Mouse (Mus musculus) CD4-positive helper T cell, adult 2 months (primary cell): Measurements from ENCODE around the gene Pax7.

Experiments
- DNase-seq: peaks from one replicate; pipeline ENCODE4 v3.0.0-alpha.2; 2012; ENCODE audit warnings: low read depth, missing footprints, low spot score

Gene Pax7

DNA sequence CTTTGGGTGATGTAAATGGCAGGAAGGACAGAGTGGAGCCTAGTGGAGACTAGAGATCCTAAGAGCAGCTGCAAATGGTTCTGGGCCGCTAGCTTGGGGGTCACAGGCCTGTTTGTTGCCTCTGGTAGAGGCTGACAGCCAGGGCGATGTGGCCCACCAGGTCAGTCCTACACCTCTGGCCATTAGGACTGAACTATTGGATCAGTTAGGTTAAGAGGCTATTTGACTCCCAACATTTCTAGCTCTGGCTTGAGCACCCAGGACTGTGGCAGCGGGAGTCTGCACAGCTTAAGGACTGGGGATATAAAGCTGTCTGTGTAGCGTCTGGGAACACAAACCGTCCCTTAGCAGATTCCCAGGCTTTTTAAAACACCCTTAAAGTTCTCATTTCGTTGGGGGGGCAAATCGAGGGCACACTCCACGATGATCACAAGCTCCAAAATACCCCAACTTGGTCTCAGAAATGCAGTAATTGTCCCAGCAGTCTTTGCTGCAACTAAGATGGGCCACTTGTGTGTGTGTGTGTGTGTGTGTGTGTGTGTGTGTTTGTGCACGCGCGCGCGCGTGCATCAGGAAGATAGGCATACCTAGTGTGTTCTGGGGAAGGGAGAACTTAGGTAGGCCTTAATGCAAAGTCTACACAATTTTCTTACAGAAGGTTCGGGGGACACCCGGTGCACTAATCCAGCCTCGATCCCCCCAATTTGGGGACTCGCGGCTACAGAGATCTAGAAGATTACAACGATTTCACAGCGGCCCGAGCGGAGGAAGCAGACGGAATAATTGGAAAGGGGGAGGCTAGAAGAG lies 2.5 kb downstream of the Pax7 start:
- no peak for DNase-seq

DNA sequence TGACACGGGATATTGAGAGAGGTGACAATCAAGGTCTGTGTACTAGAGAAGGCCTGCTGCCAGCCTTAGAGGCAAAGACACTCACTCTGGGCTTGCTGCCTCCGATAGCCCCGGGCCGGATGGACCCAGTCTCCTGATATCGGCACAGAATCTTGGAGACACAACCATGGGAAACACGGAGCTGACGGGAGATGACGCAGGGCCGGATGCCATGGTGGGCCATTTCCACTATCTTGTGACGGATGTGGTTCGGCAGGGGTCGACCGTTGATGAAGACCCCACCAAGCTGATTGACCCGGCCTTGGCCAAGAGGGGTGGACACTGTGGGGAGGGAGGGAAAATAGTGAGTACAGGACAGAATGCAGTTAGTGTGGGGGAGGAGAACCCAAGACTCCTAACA lies 3.3 kb downstream of the Pax7 start:
- DNase-seq = no peak

DNA sequence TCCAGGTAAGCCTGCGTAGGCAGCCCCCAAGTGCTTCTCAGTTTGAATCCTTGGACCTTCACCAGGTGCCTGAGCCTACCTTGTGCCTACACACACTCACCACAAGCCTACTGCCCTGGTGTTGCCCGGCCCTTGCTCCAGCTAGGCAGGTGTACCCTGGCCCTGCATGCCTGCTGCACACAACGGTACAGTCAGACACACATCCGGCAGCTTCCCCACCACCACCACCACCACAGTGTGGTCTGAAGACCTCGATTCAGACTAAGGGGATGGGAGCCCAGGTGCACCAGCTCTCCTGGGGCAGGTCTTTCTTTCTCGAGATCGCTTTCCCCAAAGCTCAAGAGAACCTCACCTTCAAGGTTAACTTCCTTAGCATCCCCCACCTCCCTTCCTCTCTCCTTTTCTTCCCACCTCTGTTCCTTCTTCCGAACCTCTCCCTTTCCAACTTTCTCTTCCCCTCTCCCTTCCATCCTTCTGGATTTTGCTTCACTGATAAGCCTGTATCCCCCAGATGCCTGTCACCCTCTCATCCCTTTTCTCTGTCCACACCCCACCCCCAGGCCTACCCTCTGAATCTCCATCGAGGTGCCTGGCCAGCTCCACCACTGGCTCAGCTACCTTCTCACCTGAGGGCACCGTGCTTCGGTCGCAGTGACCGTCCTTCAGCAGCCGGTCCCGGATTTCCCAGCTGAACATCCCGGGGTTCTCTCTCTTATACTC lies 4.3 kb downstream of the Pax7 start:
- no peak for DNase-seq

DNA sequence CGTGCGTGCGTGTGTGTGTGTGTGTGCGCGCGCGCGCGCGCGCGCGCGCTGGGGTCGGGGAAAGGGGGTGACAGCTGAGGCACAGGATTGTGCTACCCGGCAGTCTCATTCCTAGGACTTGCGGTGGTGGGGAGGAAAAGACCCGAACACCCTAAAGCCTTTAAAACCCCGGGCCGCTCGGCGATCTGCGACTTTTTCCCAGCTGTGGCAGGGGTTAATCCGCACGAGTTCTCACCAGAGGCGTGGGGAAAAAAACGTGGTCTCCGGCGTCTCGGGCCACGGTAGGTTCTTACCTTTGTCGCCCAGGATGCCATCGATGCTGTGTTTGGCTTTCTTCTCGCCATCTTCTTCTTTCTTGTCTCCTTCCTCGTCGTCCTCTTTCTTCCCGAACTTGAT lies 5.0 kb downstream of the Pax7 start:
- DNase-seq = no peak

DNA sequence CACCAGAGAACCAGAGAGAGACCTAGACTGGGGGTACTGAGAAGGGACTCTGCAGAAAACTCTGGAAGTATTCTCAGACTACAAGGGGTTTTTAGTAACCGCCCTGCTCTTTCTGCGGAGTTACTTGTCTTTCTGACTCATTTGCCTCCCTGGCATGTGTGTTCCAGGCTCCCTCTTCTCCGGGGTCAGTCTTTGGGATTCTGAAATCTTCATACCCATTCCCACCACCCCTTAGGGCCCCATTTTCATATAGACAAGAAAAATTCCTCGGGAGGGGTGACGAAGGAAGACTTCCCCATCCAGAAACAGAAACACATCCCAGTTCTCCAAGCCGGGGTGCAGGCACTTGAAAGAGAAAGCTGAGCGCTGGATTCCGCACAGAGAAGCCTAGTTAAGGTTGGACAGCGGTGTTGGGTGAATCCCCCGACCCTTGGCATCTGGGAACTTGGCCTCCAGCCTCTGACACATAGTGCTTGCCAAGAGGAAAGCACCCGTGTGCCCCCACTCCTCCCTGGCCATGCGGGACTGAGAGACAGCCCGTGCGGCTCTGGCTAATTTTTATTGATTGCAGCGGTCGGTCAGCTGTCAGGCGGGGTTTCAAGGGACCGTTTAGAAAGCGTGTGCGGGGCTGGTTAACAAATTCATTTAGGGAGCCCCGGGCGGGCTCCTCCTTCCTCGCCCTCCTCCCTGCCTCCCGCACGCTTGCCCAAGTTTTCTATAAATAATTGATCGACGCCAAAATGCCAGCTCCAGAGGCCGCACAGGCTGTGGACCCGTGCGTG lies 5.6 kb downstream of the Pax7 start:
- DNase-seq = no peak

DNA sequence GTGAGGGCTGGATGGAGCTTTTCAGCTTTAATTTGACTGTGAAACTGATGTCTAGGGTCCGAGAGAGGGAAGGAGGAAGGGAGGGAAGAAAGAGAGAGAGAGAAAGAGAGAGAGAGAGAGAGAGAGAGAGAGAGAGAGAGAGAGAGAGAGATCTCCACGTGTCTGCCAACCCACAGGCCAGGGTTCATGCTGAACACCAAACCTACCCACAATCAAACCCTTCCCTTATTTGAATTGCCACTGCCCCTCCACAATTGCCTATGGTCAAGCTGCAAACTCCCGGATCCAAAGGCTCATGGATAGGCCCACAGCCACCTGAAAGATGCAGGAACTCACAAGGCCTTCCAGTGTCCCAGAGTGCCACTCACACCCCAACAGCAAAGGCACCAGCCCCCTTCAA lies 7.1 kb downstream of the Pax7 start:
- no peak for DNase-seq

DNA sequence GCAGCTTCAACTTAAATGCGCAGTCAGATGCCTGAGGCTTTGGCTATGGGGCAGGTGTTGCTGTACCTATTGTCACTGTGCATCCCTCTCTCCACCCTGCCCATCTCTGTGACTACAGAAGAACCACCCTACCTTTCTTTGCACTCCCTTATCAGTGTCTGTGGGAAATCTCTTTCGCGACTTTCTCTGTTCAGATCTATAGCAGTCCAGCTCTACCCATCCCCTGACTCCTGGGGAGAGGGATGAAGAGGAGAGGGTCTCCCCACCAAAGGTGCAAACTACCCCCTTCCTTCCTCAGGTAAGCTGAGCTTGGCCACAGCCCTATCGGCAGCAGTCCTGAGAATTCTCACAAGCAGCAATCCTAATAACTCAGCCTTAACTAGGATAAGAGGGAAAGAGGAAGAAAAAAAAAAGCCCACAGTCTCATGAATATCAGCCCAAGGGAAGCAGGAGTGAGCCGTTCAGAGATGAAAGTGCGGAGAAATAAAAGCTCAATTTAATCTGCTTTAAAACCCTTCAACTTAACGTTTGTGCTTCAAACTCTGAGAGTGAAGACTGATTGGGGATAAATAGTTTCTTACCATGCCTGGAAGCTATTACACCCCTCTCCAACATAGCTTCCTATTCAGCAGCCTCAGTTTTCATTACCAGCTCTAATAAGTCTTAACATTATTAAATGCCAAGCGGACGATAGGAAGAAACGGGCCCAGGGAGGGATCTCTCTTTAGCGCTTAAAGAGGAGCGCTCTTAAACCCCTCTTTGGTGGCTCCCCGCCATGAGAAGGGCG lies 7.8 kb downstream of the Pax7 start:
- DNase-seq = no peak

DNA sequence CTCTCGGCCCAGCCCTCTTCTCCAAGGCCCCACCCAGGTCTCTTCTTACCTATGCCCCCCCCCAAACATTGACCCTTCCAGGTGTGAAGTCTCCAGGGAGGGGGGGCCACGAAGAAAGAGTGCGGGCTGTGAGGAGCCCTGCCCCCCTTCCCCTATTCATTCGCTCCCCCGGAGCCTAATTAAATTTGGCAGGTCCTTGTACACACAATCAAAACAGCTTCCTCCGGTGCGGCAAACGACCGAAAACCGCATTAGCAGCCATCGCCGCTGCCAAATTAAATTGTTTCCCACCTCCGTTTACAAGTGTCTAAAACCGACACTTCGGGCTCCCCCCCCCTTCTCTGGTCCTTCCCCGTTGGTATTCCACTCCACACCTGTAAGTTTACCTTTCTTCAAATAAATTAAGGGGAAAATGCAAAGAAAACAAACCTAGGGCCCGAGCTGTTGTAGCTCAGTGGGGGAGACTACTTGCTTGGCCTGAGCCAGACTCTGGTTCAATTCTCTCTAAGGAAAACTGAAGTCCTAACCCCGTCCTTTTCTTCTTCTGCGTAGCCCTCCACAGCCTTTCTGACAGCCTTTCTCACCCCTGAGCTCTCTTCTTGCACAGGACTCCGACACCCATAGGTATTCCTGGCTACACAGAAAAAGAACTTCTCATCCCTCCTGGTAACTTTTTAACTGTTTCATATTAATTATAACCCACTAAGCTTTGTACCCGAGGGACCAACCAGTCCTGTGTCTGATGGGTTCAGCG lies 8.6 kb downstream of the Pax7 start:
- no peak for DNase-seq

DNA sequence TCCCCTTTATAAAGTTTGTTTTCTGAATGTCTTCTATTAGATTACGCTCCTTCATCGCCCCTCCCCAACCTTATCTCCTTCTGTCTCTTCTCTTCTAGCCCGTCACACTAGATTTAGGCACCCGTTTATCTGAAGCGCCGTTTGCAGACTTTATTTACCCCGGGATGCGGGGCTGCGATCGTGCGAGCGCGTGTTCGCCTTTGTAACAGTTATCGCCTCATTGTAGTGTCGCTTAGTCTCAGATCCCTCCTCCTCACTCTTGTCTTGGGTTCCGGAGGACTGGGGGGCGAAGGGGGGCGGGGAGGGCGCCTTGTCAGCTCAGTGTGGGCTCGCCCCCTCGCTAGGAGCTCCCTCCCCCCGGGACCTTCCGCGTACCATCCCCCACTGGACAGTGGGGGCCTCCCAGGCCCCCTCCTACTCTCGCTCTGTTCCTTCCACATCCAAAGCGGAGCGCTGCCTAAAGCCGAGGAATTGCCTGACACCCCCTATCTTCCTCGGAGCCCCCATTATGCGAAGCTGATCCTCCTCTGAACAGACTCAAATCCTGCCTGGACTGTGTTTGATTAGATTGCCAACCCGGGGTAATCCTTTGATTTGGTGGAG lies 9.4 kb downstream of the Pax7 start:
- DNase-seq = no peak

DNA sequence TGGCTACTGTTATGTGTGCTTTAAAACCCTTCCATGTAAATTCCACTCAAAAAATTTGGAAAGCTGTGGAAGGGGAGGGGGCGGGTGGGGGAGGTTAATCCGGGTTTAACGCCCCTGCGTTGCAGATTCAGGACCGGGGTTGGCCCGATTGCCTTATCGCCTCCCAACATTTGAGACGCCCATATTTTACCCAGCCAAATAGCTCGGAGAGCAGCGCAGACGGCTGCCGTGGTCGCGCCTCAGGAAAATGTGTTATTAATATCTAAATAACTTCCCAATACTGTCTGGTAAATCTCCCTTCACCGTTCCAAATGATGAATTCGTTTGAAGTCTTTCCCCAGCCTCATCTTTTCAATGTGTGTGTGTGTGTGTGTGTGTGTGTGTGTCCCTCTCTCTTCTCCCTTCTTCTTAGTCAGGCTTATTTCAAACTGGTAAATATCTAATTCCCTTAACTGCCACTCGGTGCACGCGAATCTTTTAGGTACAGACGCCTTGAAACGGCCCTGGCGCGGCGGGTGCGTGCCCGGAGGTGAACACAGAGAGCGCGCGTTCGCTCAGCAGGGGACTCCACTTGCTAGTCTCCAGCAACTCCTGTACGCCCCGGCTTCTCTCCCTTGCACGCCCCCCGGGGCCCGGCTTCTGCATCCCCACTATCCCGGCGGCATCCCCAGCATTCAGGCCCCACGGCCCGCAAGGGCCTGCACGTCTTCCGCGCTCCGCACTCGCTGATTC lies 10.0 kb downstream of the Pax7 start:
- no peak for DNase-seq

DNA sequence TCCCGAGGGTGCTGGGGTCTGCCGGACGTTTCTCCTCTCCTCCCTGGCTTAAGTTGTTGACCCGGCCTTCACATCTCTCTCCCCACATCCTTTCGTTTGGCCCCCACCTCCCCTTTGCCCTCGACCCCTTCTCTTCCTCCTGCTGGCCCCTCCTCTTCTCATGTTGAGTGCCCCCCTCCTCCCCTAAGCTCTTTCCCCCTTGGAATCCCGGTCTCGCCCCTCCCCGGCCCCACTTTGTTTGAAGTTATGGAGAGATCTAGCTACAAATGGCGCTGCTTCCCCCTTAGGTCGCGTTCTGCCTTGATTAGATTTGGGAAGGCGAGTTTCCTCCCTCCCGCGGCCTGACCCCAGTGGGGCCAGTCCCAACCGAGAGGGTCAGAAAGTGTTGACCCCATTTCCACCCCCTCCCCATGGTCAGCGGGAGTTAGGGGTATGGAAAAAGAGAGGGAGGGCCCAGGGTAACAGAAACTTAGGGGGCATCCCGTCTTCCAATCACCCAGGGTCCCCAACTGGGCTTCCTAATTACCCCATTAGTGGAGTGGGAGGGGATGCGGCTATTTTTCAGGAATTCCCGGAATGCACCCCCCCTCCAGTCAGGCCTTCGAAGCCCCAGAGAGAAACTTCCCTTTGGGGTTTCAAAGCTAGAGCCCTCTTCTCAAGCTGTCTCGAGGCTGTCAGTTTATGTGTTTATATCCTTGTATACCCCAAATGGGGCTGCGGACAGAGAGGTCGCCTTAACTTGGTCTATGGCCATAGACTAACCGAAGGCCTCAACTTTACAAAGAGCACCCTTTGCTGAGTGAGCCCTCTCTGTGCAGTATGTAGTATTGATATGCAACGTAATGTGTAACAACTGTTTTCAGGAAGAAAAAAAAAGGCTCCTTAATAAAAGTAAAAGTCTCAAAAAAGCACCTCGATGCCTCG lies 10.9 kb downstream of the Pax7 start:
- DNase-seq = no peak

DNA sequence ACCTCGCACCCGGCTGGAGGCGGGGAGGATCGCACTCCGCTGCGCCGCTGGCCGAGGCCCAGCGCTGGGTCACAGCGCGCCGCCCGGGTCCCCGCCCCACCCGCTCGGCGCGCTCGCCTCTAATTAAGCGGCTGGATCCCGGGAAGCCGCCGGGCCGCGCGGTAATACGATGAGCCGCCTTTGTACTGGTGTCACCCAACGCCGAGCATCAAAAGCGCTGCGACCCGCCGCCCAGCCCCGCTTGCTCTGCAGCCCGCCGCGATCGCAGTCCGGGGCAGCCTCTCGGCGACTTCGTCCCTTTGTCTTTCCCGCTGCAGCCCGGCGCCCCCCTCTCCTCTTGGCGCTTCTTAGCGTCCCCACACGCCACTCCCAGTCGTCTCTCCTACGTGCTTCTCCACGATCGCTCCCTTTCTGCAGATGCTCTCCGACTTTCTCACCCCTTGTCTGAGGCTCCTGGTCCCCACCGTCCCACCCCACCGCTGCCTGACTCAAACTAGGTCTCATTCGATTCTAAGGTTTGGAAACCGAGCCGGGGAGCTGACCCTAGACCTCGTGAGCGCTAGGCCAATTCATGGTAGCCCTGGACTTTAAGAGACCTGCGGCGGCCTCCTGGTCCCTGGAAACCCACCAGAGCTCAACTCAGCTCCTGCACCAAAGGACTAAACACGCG lies 11.7 kb downstream of the Pax7 start:
- no peak for DNase-seq

DNA sequence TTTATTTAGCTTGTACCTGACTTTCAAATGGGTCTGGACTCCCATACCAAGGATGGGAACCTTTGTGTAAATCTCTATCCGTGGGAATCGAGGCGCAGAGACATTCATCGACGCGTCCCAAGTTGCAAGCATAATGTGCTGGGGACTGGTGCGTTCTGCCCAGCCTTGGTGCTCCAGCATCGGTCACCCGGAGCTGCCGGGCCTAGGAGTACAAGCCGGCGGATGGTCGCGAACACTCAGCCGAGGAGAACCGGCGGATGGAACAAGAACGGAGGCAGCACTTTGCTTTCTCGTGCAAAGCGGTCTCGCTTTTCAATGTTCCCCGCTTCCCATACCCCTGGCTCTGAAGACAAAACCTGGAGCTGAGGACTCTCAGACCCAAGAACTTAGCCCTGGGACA lies 12.3 kb downstream of the Pax7 start:
- no peak for DNase-seq

DNA sequence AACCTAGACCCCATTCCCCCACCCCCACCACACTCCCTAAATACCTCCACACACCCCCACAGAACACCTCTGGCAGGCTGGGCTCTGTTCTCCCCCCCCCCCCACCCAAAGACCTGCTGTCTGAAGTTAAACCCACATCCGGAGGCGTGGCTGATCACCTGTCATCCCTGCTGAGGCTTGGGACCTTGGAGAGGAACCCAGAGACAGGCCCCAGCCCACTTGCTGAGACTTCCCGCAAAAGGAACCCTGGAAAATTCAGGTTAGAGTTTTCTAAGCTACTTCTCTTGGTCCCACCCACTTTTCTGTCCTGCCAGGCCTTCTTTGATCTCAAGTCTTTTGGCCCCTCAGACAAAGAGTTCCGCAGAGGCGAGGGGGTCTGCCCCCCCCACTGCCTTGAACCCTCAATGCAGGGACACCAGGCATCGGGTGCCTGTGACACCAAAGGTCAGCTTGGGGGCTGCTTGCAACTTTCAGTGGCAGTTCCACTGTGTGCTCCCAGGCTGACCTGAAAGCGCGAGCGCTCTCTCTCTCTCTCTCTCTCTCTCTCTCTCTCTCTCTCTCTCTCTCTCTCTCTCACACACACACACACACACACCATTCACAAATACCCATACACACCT lies 13.8 kb downstream of the Pax7 start:
- peak; percentile 39 for DNase-seq

DNA sequence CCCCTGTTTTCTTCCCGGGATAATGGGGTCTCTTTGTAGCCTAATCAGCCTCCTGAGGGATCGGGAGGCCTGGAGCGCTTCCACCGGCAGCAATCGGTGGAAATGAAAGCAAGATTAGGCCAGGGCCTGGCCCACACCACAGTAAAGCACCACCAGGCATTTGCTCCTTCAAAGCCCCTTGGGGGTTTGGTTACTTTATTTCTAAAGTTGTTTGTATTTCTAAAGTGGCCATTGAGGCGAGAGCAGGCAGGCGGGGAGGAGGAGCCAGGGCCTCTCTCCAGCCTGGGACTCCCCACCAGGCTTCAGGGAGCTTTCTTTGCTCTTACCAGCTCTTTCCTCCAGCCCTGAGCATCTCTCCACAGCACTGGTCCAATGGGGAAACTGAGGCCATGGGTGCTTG lies 15.2 kb downstream of the Pax7 start:
- no peak for DNase-seq

DNA sequence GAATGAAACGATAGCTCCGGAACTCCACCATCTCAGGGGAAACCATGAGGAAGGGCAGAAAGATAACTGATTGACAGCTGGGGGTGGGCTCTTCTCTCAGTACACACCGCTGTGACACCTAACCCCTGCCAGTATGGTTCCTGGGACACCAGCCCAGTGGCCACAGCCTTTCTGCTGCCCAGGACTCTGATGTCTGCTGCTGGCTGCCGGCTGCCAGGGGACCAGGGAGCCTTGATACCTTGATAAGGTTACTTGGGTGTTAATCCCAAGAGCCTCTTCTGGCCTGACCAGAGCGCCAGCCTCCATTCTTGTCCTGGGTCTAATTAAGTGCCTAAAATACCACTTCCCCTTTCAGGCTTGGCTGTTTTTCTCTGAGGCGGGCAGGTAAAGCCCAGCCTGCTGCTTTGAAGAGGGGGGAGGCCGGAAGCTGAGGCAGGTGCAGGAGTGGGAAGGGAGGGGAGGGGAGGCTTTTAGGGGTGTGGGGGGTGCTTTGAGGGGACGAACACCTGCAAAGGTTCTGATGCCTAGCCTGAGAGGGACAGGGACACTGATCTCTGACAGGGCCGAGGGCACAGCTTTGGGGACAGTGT lies 19.9 kb downstream of the Pax7 start:
- DNase-seq = peak; percentile 29

DNA sequence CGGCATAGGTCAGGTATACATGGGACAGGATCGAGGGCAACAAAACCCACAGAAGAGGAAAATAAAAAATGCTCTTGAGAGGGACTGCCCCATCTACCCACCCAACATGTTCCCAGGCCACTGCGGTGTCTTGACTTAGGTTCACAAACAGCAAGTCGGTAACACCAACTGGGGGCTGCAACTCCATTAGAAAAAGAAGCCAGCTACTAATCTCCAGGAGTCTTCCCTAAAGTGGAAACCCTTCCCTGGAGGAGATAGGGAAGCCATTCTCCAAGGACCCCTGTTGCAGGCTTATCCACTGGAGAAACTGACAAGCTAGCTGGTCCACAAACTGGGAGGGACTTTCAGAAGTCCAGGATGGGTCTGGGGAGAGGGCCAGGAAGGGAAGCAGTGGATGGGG lies 21.4 kb downstream of the Pax7 start:
- DNase-seq = no peak
